Mouse (Mus musculus) layer of hippocampus, postnatal 25 days (tissue): ENCODE measurements at regions not wholly inside any gene's neighbourhood (a gene's known extent, or its start where the extent isn't known, plus 50 kb on each side); places are given as distances from the start of the nearest gene placed in this dataset.

ENCODE experiments used
- DNase-seq, 2 experiments: peaks; one replicate each; pipeline ENCODE4 v3.0.0; 2022; ENCODE audit warnings: mixed read lengths in 2 of 2, low spot score in 1 of 2; ENCODE audit errors: extremely low spot score in 1 of 2

DNA sequence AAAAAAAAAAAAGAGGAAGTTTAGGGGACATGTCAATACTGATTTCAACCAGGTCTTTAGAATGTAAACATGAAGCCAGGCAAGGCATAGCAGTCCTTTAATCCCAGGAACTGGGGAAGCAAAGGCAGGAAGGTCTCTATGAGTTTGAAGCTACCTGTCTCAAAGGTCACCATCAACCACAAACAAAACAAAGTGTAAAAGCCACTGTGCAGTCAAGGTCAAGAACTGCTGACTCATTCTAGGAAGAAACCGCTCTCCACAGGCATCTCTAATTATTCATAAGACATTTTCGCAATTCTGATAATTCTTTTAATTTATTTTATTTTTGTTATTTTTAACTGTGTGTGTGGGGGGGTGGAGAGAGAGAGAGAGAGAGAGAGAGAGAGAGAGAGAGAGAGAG lies 364.0 kb downstream of the Cntnap4 start:
- DNase-seq = no peak

DNA sequence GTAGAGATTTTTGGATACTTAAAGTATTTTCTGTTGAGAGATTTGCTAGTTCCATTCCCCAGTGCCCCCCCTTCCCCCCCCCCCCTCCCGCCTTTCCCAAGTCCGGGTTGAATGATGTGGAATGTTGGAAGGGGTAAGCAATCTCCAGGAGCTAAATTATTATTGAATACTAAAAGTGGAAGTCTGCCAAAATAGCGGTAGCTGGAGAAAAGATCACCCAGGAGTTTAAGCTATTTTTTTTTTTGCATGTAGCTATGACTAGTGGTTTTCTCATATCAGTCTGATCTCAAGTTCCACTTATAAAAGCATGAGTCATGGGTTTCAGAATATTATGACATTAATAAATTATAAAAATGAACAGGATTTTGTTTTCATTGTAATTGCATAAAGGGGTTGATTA lies 365.6 kb downstream of the Cntnap4 start:
- DNase-seq = no peak

DNA sequence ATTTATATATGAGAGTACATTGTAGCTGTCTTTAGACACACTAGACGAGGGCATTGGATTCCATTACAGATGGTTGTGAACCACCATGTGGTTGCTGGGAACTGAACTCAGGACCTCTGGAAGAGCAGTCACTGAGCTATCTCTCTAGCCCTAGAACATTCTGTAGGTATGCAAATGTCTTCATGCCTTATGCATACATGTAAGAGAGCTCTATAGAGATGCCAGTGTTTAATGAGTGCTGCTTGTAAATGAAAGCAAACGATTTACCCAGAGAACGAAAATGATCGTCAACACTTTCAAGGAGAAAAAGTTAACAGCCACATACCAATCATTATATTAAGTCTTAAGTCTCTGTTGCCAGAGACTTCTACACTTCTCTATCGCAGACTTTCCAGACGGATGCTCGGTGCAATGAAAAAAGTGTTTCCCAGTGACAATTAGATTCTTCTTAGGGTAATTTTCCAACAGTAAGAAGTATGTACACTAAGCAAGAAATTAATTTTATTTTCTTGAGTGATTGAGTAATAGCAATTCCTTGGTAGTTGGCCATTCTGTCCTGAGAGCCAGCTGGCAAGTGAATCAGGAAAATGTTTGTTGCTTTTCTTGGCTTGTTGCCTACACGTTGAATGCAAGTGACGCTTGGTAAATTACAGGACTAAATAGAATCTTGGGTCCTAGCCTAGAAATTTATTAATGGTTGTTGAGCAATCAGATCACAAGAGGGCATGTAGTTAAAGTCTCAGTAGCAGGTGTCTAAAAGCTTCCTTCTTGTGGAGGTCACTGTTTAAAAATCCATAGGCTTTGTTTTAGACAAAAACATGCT lies 366.3 kb downstream of the Cntnap4 start:
- no peak for DNase-seq

DNA sequence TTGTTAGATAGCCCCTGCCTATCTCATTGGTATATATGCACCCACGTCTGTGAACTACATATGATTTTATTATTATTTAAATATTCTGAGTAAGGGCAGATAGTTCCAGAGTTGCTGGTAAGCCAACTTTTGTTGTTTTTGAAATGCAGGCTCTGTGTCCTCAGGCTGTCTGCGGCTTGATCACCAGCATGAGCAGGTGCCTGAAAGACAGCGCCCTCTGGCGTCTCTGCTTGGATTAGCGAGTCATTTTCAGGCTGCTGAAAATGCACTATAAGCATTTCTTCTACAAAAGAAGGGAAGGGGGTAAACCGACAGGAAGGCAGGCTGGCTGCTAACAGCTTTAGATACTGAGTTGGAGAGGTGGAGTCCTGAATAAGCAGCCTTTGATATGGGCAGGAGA lies 402.6 kb downstream of the Cntnap4 start:
- DNase-seq = peak; percentile 75 to 95

DNA sequence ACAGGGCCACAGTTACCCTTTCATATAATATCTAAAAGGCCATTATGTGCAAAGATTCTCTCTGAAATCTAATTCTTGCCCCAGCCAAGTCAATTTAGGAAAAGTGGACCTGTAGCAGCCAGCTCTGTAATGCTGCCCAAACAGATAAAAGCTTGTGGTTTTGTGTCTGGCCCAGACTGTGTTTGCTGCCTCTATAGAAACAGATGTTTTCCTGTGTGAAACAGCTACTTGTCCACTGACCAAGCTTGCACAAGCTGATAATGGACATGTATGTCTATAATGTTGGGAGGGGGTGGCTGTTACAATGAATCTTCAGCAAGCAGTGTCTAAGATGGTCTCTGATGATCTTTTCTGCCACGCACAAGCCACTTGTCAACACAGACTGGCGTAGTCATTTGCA lies 405.9 kb downstream of the Cntnap4 start:
- no peak for DNase-seq

DNA sequence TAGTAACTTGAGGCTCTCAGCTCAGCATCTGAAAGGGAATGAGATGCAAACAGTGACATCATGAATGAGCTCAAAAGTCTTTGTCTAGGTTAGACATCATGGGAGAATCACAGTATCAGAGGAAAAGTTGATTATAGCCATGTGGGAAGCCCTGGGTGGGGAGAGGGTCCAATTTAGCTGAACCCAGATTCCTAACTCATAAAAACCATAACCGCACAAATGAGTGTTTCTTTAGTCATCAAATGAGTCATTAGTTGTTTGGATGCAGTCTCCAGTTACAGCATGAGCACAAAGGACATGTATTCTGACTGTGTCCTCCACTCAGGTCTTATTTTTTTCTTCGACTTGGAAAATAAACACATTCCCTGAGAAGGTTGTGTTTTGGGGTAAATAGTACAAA lies 406.5 kb downstream of the Cntnap4 start:
- DNase-seq = no peak

DNA sequence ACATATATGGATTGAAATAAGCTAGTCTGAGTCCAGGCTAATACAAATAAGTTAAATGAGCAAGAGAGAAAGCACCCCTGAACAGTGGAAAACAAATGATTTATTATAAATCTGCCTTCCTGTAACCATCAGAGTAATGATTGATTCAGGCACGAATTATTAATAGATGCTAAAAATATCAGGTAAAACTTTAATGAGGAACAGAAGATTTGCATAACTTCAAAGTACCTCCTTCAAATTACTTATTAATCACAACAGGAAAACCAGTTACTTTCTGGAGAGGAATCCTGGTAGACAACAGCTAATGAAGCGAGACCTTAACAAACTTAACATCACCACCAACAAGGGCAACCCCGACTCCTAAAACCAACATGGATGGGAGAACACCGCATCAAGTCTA lies 423.9 kb downstream of the Cntnap4 start:
- DNase-seq = no peak

DNA sequence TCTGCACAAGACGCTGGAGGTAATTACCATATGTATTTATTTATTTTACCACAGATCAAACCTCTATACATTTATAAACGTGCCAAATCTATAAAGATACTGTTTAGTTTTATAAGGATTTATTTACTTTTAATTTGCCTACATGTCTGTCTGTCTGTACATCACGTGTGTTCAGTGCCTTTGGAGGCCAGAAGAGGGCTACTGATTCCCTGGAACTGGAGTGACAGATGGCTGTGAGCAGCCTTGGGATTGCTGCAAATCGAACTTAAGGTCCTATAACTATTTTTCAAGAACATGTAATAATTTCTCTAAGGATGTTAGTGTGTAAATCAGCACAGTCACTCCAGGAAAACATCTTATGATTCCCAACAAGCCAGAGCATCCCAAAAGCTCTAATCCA lies 437.5 kb downstream of the Cntnap4 start:
- peak in 1 of 2 experiments; percentile 3 for DNase-seq

DNA sequence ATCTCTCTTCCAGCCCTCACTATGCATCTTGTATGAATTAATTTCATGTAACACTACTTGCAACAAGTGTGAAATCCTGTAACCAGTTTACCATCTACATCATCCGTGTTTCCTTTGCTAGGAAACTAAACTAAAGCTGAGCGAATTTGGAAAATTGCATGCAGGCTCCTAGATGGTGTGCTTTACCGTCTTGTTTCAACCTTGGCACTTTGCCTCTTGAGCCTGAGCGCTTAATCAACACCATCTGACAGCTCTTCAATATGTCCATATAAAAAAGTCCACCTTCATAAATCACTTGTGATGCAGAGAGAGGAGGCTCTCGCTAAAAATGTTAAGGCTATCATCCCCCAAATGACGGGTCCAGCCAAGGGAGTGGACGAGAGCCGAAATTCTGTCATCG lies 459.0 kb downstream of the Cntnap4 start:
- DNase-seq = no peak

DNA sequence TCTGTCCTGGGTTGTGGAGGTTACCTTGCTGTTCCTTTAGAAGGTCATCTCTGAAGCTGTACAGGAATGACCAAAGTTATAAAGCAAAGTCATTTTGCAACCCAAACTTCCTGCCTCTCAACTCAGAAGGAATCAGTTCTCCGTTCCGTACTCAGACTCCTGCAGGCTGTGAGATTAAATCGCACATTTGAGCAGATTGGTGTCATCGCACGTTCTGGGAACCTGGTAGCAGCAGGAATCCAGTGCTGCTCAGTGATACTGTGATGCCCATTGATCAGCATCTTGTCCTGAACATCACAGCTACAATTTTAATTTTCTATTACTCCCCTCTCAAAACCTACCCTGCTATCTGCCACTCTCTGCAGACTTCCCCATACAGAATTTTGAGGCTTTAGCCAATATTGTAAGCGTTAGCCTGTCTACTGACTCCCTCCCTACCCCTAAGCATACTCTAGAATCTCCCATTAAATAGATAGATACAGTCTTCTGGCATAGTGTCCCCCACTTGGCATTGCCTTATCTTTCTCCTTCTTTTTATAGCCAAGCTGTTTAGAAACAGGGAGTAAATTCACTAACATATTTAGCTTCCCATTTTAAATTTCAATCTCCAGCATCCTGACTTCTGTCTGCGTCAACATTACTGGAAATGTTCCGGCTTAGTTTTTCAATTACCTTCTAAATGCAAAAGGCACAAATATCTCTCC lies 482.1 kb downstream of the Cntnap4 start:
- DNase-seq = no peak

DNA sequence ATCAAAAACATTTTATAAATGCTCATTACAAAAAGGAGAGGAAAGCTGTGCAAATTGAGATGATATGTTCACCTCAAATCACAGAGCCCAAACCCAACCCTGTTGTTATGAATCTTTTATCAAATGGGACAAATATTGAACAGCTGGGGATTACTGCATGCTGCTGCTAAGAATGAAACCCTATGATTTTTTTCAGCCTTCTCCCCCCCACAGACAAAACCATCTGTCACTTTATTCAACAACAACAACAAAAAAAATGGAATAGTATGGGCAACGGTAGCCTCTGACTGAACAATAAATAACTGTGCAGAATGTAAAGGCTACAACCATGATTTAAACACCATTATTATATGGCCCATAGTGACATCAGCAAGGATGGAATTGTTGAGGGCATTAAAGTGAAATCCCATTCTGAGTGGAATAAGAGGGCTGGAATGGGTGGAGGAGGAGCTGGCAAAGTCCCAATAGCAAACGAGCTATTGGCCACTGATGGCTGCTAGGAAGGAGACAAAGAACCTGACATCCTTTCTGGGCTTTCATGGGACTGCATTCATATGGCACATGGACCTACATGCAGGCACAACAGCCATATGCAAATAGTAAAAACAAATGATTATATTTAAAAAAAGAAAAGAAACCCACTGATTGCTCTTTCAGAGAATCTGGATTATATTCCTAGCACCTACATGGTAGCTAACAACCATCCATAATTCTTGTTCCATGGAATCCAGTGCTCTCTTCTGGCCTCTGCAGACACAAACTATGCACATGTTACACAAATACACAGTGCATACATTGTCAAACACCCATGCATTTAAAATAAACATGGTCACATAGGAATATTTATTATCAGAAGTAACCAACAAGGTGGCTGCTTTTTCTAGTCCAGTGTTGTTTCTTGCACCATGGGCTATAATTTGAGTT lies 495.7 kb downstream of the Cntnap4 start:
- DNase-seq = no peak

DNA sequence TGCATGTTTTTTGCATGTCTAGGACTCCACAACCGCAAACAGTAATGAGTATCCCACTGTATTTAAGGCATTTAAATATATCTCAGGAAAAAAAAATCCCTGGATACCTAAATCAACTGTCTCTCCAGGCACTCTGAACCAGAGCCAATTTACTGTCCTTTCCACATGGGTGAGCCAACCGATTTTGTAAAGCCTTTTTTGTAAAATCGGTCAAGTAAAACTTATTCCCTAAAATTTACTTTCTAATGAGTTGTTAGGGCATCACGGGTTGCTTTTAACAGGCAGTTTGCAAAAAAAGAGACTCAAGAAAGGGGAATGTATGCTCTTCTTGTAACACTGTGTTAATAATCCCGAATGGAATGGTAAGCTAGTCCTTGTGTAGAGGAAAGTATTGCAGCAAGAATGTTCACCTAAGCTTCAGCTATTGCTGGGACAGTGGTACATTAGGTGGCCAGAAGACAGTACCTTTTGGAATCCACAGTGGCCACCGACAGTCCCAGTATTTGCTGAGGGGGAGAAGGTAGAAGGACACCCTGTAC lies 496.4 kb downstream of the Cntnap4 start:
- DNase-seq = no peak

DNA sequence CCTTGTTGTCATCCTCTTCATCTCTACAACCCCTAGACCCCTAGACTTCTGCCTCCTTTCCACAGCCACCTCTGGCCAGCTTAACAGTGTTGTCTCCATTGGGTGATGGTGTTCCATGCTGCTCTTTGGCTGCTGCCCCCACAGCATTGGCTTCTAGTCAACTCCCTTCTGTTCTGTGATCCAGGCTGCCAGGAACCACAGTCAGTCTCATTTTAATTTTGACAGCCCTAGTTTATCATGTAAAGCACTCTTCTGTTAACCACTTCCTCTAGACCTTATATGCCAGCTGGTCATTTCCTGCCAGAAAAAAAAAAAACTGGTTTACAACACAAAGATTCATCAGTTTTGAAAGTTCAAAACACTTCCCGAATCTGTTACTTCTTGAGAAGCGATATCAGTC lies 514.1 kb downstream of the Cntnap4 start:
- DNase-seq = peak in 1 of 2 experiments; percentile 8

DNA sequence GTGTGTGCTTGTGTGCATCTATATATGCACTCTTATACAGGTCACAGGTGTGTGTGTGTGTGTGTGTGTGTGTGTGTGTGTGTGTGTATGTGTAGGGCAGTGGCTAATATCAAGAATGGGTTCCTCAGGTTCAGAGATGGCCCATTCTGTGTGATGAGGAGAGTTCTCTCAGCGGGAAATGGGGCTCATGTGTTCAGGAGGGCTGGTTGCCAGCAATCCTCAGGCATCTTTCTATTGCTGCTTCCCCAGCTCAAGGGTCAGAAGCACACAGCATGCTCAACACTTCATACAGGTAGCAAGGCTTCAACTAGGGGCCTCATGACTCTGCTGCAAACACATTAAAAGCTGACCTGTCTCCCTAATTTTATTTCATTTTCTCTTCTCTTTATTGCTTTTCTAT lies 517.7 kb downstream of the Cntnap4 start:
- no peak for DNase-seq

DNA sequence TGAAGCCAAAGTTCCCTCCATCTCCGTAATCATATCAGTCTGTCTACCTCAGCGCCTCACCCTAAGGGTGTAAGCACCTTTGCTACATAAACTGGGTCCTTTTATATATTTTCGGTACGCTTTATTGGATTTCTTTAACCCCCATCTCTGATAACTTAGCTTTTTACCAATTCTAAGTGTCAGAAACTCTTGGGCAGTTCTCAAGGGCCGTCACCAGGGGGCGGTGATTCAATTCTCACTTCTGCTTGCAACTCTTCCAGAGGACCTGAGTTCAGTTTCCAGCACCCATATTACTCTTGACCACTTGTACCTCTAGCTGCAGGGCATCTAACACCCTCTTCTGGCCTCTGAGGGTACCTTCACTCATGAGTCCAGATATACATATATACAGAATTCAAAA lies 523.7 kb upstream of the Mon1b start:
- DNase-seq = no peak

DNA sequence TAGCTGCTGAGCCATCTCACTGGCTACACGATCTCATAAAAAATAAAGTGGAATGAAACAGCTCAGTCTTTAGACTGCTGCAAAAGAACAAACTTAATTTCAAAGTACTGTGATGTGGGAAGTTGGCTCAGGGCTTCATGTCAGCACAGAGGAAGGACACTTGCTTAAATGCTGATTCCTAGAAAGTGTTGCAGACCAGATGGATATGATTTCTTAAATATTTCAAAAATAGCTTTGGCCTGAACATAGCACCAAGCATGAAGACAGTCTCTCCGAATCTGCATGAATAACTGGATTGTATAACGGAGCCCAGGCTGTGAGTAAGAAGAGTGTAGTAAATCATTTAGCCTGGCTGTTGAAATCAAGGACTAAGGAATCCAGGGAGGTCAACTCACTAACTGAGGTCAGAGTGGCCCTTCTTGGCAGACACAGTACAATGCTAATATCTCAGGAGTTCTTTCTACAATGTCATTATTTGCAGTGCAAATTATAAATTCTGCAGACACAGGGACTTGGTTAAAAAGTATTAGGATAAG lies 521.2 kb upstream of the Mon1b start:
- no peak for DNase-seq

DNA sequence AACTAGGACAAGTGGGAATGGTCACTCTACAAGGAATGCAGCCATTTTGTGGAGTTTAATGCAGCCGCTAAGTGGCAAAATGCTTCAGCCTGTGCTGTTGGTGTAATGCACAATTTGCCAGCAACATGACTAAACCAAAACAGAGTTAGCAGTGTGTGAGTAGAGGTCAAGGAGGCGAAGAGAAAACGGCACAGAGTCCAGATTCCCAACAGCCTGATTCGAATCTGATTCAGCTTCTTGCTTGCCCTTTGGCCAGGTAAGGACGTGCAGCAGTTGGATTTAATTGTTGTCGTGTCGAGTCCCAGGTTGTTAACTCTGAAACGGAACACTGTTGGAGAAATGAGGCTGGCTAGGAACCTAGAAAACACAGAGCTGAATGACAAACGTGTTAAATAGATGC lies 518.1 kb upstream of the Mon1b start:
- DNase-seq = no peak

DNA sequence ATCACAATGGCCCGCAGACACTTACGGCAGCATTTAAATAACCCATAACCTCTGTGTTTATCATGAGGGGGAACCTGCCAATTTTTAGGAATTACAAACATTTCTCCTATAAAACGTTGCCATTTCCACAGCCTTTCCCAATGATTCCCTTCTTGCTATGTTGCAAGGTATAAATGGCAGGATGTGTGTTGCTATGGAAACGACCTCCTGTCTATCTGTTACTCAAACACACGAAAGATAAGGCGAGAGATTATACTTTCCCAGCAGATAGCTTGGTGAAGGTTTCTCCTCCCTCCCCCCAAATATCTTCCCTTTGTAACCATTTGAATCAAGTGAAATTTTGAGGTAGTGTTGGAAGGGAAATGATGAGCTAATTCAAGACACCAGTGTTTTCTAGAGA lies 509.8 kb upstream of the Mon1b start:
- DNase-seq = no peak

DNA sequence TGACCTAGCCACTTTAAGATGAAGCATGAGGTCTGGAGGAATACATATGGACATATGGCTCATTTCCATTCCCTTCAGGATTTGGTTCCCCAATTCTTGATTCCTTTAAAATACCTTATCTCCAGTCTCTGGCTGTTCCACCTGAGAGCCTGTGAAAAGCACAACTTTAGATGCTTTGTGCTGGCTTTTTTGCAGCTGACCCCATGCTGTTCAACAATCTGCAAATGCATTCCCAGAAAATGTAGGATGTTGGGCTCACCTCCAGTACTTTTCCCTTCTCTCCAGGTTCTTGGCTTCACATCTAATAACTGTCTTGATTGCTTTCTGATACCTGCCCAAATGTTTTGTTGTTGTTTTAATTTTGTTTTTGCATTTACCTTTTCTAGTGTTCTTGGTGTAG lies 498.0 kb upstream of the Mon1b start:
- DNase-seq = no peak

DNA sequence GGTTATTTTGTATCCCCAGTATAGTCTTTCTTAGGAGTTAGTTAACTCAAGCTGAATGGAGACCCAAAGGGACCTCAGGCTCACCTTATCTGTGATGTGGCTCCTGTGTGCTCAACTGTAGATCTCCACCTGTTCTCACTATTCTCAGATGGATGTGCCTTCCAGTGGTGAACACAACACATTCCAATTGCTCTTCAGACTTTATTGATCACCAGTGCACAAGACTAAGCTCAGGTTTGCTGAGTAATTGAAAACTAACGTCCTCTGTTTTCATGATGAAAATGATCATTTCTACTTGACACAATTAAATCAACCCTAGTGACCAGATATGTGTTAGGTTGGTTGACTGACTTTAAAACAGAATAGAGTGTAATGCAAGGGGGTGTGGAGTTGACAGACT lies 495.4 kb upstream of the Mon1b start:
- no peak for DNase-seq

DNA sequence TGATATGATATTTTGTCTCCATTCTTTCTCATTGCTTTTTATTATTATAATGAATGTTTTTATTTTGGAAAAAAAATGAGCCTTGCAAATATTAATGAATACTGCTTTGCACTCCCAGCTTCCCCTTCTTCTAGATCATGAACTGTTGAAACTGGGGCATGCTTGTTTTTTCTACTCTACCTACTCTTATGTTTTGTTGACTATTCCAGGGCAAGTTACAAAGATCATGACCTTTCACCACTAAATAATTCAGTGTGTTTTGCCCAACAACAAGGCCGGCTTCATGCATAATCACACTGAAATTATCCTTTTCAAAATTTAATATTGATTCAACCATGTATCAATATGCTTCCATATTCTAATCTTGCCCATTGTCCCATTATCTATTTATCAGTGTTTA lies 494.3 kb upstream of the Mon1b start:
- no peak for DNase-seq
